Mouse (Mus musculus) liver, embryonic 11.5 days (tissue): ENCODE measurements around the gene Ghdc. TPM values are rescaled to one million over a fixed set of nuclear protein-coding genes. Genes with fewer than 3 reads are reported as not detected.
A peak's percentile ranks its signal among the peaks of the same experiment; 100 is the strongest.

Source experiments
- ATAC-seq: fragments of 200-750 bp; cut with Nextera tagmentation; replicated peaks from 2 replicates; pipeline ENCODE4 v1.8.0; 2017; ENCODE audit warnings: moderate number of reproducible peaks, mild to moderate bottlenecking, moderate TSS enrichment, moderate library complexity; ENCODE audit not compliant: low FRiP score
- DNase-seq: peaks from one replicate; pipeline ENCODE4 v3.0.0-alpha.2; 2017; ENCODE audit warnings: low spot score
- H3K27ac ChIP-seq: fragments of 300-500 bp; sonication (generic); 2 replicates; pipeline ENCODE4 v1.5.1; 2014; ENCODE audit warnings: mild to moderate bottlenecking, low read depth, low read length, control low read depth
- H3K27me3 ChIP-seq: fragments of 300-500 bp; sonication (generic); replicated peaks from 2 replicates; pipeline ENCODE4 v1.6.1; 2014; ENCODE audit warnings: low read length, mixed read lengths; ENCODE audit not compliant: control insufficient read depth, insufficient read depth
- H3K36me3 ChIP-seq: fragments of 300-500 bp; sonication (generic); 2 replicates; pipeline ENCODE4 v1.6.1; 2014; ENCODE audit warnings: mild to moderate bottlenecking, low read length, moderate library complexity, mixed read lengths; ENCODE audit not compliant: control insufficient read depth, insufficient read depth
- H3K4me1 ChIP-seq: fragments of 300-500 bp; sonication (generic); replicated peaks from 2 replicates; pipeline ENCODE4 v1.6.1; 2014; ENCODE audit warnings: low read length, mixed read lengths; ENCODE audit not compliant: control insufficient read depth, insufficient read depth
- H3K4me2 ChIP-seq: fragments of 300-500 bp; sonication (generic); 2 replicates; pipeline ENCODE4 v1.6.1; 2014; ENCODE audit warnings: mild to moderate bottlenecking, control low read depth, moderate library complexity
- H3K4me3 ChIP-seq: fragments of 300-500 bp; sonication (generic); 2 replicates; pipeline ENCODE4 v1.5.1; 2014; ENCODE audit warnings: low read depth, low read length, control low read depth
- H3K9ac ChIP-seq: fragments of 300-500 bp; sonication (generic); 2 replicates; pipeline ENCODE4 v1.6.1; 2014; ENCODE audit warnings: low read depth, low read length, control low read depth
- H3K9me3 ChIP-seq: fragments of 300-500 bp; sonication (generic); 2 replicates; pipeline ENCODE4 v1.6.1; 2016; ENCODE audit warnings: low read length, inconsistent platforms, mixed read lengths; ENCODE audit not compliant: control insufficient read depth
- WGBS: fragments of 180-500 bp; shearing (Covaris S2); extraction: QIAGEN DNeasy Blood & Tissue Kit; methylation state at CpG from one replicate; pipeline ENCODE4 v1.1.7; 2014; 5-methylcytosine and 5-hydroxymethylcytosine counted together
- polyA plus RNA-seq: library from polyadenylated mRNA; unstranded; fragments of >200 nt; fragmentation: Nextera tagmentation; extraction: Ambion mirVana; gene quantifications from 2 replicates; pipeline ENCODE4 v1.2.1, GENCODE M21; 2014

Ghdc gene
- polyA plus RNA-seq, 1 experiment from 2014 or later = 3.1 TPM

DNA sequence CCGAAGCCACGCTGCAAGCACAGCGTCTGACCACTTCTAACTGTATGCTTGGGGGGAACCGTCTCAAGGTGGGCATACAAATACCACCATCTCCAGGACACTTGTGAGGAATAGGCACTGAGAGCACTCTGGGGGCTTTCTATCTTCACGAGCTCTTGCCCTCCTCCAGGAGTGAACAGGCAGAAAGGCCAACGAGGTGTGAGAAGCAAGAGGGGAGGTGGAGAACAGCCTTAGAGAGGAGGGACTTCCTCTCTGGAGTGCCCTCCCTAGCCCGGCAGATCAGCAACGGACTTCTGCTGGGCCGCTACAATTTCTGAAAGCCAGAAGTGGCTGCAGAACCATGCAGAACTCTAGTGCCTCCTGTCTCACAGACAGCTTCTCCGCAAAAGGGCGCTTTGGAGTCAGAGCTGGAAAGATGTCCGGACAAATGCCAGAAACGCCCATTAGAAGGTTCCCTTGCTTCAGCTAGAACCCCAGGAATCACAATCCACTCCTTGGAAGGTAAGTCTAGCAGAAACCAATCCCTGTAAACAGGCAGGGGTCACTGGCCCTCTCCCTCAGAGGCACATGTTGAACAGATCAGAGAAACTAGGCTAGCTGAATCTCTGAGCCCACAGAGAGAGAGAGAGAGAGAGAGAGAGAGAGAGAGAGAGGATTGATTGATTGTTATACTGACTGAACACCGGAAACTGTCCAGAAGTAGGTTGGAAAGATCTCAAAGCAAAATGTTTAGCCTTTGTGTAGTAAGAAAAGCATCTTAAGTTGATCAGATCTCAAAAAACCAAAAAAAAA lies 34.6 kb downstream of the Ghdc start:
- Histone ChIP-seq H3K4me2 (peak overlapping the region; percentile 89), H3K9ac (peak overlapping the region; percentile 97), H3K4me1 (peaks cover 37% of the 10 kb centered on the region), H3K36me3 (peaks cover 3% of the 10 kb centered on the region; the same call in 1 of the 2 replicates), H3K27ac (peak overlapping the region; percentile 93), H3K9me3 (no peaks in the 10 kb centered on the region), H3K4me3 (peak overlapping the region; percentile 98), H3K27me3 (no peaks in the 10 kb centered on the region)
- no peak for DNase-seq
- WGBS = 44% methylated on average over 14 of the region's 14 CpGs
- no peak for ATAC-seq

DNA sequence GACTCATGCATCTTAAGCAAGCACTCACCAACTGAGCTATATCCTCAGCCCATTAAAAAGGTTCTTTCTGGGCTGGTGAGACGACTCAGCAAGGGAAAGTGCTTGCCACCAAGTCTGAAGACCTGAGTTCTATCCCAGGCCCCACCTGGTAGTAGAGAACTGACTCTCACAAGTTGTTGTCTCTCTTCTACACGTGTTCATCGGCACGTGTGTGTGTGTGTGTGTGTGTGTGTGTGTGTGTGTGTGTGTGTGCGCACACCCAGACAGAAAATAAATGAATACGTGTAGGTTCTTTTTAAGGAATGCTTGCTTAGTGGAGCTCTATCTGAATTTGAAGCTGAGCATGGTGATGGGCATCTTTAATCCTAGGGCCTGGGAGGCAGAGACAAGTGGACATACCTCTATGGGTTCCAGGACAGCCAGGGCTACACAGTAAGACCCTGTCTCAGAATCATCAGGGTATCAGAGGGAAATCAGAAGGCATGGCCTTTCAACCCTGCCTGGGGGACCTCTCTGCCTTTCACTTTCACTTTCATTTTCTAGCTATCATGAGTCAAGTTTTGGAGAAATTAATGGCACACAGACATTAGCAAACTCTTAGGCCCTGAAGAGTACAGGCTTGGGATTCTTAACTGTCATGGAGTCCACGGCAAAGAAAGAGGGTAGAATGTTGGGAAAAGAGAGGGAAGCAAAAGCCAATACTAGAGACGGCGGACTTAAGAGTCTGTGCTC lies 35.5 kb downstream of the Ghdc start:
- peak overlapping the region; percentile 89 for H3K4me2 ChIP-seq
- H3K27ac ChIP-seq = peak overlapping the region; percentile 93; the same call in 1 of the 2 replicates
- H3K9me3 ChIP-seq = no peaks in the 10 kb centered on the region
- peaks cover 3% of the 10 kb centered on the region; the same call in 1 of the 2 replicates for H3K36me3 ChIP-seq
- H3K4me3 ChIP-seq = peak overlapping the region; percentile 98
- DNase-seq = no peak
- no peaks in the 10 kb centered on the region for H3K27me3 ChIP-seq
- peak overlapping the region; percentile 97 for H3K9ac ChIP-seq
- peaks cover 40% of the 10 kb centered on the region for H3K4me1 ChIP-seq
- 86% methylated on average over 9 of the region's 9 CpGs for WGBS
- ATAC-seq = no peak

DNA sequence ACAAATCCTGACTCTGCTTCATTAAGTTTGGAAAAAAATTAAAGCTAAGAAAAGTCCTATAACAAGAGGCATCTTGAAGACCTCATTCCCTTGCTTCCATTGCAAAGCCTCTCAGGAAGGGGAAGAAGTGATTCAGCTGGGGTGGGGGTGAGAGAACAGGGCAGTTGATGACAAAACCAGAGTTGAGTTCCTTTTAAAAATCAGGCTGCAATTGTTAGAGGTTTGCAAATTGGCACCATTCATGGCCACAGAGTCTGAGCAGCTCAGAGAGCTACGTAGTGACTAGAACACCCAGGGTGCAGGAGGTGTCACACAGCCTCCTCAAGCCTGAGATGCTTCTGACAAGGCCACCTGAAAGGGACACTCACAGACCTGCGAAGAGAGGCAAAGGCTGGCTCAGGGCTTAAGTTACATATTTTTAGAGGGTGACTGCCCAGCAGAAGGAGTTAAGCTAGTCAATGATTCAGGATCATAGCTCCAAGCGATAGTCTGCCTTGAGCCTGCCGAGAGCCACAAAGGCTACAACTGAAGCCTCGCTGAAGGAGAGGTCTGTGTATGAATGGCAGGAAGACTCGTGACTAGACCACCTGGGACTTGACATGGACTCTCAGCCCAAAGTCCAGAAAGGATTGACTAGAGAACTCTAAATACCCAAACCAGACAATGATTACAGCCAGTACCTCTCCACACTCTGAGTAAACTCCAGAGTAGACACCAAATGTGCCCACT lies 40.1 kb downstream of the Ghdc start:
- DNase-seq = no peak
- Histone ChIP-seq H3K27me3 (no peaks in the 10 kb centered on the region), H3K9me3 (no peaks in the 10 kb centered on the region), H3K9ac (no peak overlapping the region), H3K36me3 (peaks cover 12% of the 10 kb centered on the region; the same call in 1 of the 2 replicates), H3K4me2 (no peak overlapping the region), H3K27ac (no peak overlapping the region), H3K4me3 (no peak overlapping the region), H3K4me1 (peaks cover 31% of the 10 kb centered on the region)
- no peak for ATAC-seq
- WGBS = 84% methylated on average over 6 of the region's 6 CpGs

DNA sequence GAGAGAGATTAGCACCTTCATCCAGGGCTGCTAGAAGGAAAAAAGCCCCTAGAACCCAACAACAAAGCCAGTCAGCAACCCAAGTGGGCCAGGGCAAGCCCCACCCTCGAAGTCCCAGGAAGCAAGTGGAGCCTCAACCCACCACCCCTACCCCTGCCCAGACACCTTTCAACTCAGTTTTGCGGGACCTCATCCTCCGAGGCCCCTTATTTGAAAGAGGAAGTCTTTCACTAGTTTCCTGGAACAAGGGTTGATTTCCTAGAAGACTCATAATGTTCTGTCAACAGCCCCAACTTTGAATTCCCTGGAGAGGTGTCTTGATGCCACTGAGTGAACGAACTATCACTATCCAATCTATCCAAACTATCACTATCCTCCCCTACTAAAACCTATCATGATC lies 40.8 kb downstream of the Ghdc start:
- no peak overlapping the region for H3K4me2 ChIP-seq
- no peak overlapping the region for H3K27ac ChIP-seq
- ATAC-seq (no peak), DNase-seq (no peak)
- no peaks in the 10 kb centered on the region for H3K9me3 ChIP-seq
- no peak overlapping the region for H3K4me3 ChIP-seq
- peaks cover 12% of the 10 kb centered on the region; the same call in 1 of the 2 replicates for H3K36me3 ChIP-seq
- H3K27me3 ChIP-seq = no peaks in the 10 kb centered on the region
- 54% methylated on average over 4 of the region's 4 CpGs for WGBS
- peaks cover 31% of the 10 kb centered on the region for H3K4me1 ChIP-seq
- no peak overlapping the region for H3K9ac ChIP-seq

DNA sequence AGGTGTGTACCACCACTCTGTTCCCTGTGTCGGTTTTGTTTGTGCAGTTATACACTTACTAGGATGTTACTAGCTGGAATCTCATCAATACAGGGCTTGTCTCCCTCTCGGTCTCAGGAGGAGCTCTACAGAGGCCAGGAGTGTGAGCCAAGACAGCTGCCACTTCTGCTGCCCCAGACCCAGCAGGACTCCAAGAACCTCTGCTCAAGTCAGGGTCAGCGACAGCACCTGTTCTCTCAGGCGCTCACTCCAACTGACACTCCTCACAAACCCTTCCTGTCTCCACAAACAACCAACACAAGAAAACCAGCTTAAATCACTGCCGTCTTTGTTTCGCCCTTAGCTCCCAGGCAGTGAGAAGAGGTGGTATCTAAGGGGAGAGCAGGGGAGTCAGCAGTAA lies 42.2 kb downstream of the Ghdc start:
- Histone ChIP-seq H3K27me3 (no peaks in the 10 kb centered on the region), H3K4me1 (peaks cover 40% of the 10 kb centered on the region), H3K9ac (no peak overlapping the region), H3K36me3 (peaks cover 12% of the 10 kb centered on the region; the same call in 1 of the 2 replicates), H3K4me2 (no peak overlapping the region), H3K27ac (no peak overlapping the region), H3K4me3 (no peak overlapping the region), H3K9me3 (no peaks in the 10 kb centered on the region)
- ATAC-seq = no peak
- 88% methylated on average over 6 of the region's 6 CpGs for WGBS
- DNase-seq = no peak

DNA sequence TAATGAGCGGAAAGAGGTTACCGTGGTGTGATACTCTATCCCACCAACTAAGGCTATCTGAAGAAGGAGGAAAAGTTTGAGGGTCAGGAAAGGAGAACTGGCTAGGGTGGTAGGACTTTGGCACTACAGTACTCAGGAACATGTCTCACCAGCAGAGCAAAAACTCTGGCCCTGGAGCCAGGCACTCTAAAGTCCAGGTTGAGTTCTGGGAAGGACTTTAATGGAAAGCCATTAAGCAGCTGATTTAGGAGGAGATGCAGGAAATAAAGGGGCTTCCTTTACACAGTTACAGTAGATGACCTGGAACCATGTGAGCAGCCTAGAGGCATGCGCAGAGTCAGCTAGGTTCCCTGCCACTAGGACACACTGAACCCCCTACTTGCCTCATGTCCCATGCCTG lies 43.6 kb downstream of the Ghdc start:
- H3K9ac ChIP-seq = no peak overlapping the region

DNA sequence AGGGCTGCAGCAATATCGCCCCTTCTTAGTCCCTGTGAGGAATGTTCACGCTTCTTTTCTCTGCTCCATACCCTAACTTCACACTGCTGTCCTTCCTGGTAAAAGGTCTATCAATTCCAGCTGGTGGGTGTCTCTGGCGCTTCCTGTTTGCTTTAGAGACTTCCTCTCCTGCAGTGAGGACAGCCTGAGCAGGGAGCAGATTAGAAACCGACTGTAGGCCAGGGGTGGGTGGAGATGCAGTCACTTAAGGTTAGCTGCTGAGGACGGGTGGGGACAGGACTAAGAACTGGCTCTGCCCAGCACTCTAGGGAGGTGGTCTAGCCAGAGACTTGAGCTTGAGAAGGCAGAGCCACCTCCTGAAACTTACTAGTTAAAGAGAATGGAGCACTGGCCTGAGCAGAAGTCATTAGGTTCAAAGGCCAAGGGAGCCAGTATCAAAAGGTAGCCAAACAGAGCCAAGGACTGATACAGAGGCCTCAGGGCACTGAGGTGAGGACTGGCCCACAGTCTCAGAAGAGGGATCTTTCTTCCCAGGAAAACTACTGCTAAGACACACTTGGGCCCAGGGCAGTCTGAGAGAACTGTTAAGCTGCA lies 45.7 kb downstream of the Ghdc start:
- Histone ChIP-seq H3K9ac (no peak overlapping the region), H3K36me3 (peaks cover 9% of the 10 kb centered on the region; the same call in 1 of the 2 replicates)

More for the DNA sequence above, 43.6 kb downstream of the Ghdc start:
- no peaks in the 10 kb centered on the region for H3K27me3 ChIP-seq
- no peaks in the 10 kb centered on the region for H3K9me3 ChIP-seq
- ATAC-seq (no peak), DNase-seq (no peak)
- peaks cover 9% of the 10 kb centered on the region; the same call in 1 of the 2 replicates for H3K36me3 ChIP-seq
- 93% methylated on average over 3 of the region's 3 CpGs for WGBS
- H3K27ac ChIP-seq = no peak overlapping the region
- no peak overlapping the region for H3K4me3 ChIP-seq
- peaks cover 45% of the 10 kb centered on the region for H3K4me1 ChIP-seq
- H3K4me2 ChIP-seq = no peak overlapping the region

DNA sequence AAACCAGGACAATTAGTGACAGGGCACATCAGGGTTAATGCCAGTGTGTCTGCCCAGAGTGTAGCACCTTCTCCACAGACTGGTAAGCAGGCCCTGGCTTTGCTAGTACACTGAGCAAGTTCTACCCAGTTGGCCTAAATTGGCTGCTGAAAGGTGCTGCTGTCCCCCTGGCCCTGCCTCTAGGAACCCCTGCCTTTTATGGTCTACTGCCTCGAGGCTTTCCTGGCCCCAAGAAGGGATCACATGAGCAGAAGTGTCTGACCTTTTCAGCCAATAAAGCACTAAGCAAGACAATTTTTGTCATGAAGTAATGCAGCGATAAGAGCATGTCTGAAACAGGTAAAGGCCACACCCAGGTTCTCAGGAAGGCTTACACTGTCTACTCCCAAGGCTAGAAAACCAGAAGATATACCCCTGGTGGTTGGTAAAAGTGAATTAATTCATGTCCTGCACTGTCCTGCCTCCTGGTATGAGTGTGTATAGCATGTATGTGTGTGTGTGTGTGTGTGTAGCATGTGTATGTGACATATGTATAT lies 48.2 kb downstream of the Ghdc start:
- Histone ChIP-seq H3K4me3 (no peak overlapping the region; the same call in 1 of the 2 replicates), H3K36me3 (peaks cover 20% of the 10 kb centered on the region), H3K9ac (0 out of 2 replicates have a peak overlapping the region, but pooled peaks have one; percentile 25), H3K27me3 (no peaks in the 10 kb centered on the region), H3K27ac (peak overlapping the region; percentile 74), H3K4me2 (peak overlapping the region; percentile 42), H3K4me1 (peaks cover 64% of the 10 kb centered on the region), H3K9me3 (no peaks in the 10 kb centered on the region)
- peak; percentile 6; the same call in 1 of the 2 replicates for ATAC-seq
- WGBS = 49% methylated on average over 2 of the region's 2 CpGs
- no peak for DNase-seq

More for the DNA sequence above, 45.7 kb downstream of the Ghdc start:
- Histone ChIP-seq H3K4me1 (peaks cover 61% of the 10 kb centered on the region), H3K9me3 (no peaks in the 10 kb centered on the region), H3K4me3 (no peak overlapping the region), H3K4me2 (peak overlapping the region; percentile 9; the same call in 1 of the 2 replicates), H3K27ac (peak overlapping the region; percentile 67), H3K27me3 (no peaks in the 10 kb centered on the region)
- 21% methylated on average over 5 of the region's 5 CpGs for WGBS
- ATAC-seq = peak; percentile 47; the same call in 1 of the 2 replicates
- DNase-seq = no peak
